Mouse (Mus musculus) megakaryocyte-erythroid progenitor cell, adult 5-6 weeks (primary cell): Measurements from ENCODE around the gene Taf3. TPM values are rescaled to one million over a fixed set of nuclear protein-coding genes. Genes with fewer than 3 reads are reported as not detected.

ENCODE experiments used
- ATAC-seq: replicated peaks from 2 replicates; pipeline ENCODE4 v1.8.0; 2016; ENCODE audit warnings: mild to moderate bottlenecking, inconsistent platforms; ENCODE audit not compliant: severe bottlenecking, poor library complexity, low FRiP score, low TSS enrichment
- total RNA-seq, 2 experiments: library from RNA; stranded (forward) in 1 of 2; stranded (reverse) in 1 of 2; fragments of 200-1000, 215-1000 nt in 1 of 2; fragments of >200 nt in 1 of 2; fragmentation: Nextera tagmentation in 1 of 2; gene quantifications; 2 replicates each; pipeline ENCODE4 v1.2.3; 2014 to 2017

Taf3 gene
- total RNA-seq, 2 experiments from 2014 or later, result 10.1 to 19.1 TPM

- ATAC-seq, result no peak
Measured at GRCm38 (mm10) chr2:10021296-10021695, 27.1 kb downstream of the Taf3 start.

- 0 out of 2 replicates have a peak, but pooled peaks have one; percentile 7 for ATAC-seq
Measured at GRCm38 (mm10) chr2:10014951-10015635, 33.3 kb downstream of the Taf3 start.

GRCm38 (mm10) chr2:10010263-10010909 is 38.0 kb downstream of the Taf3 start:
- 0 out of 2 replicates have a peak, but pooled peaks have one; percentile 56 for ATAC-seq

- ATAC-seq, result no peak
Measured at GRCm38 (mm10) chr2:10009671-10010254, 38.6 kb downstream of the Taf3 start.

DNA sequence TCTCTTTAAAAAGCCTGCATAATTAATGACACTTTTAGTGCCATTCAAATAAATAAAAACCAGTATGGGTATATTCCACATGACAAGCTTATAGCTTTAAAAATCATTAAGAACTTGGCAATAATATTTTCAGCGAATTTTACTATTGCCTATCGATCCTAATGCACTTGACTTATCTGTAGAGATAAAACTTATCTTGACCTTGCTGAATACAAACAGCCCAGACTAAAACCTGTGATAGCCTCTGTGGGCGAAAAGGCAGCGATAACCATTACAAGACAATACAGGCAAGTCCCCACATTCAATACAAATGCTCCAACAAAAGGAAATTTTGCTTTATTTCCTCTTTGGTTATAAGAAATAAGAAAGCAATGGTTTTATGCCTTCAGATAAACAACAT is 39.8 kb downstream of the Taf3 start:
- ATAC-seq, result no peak; the same call in 1 of the 2 replicates

DNA sequence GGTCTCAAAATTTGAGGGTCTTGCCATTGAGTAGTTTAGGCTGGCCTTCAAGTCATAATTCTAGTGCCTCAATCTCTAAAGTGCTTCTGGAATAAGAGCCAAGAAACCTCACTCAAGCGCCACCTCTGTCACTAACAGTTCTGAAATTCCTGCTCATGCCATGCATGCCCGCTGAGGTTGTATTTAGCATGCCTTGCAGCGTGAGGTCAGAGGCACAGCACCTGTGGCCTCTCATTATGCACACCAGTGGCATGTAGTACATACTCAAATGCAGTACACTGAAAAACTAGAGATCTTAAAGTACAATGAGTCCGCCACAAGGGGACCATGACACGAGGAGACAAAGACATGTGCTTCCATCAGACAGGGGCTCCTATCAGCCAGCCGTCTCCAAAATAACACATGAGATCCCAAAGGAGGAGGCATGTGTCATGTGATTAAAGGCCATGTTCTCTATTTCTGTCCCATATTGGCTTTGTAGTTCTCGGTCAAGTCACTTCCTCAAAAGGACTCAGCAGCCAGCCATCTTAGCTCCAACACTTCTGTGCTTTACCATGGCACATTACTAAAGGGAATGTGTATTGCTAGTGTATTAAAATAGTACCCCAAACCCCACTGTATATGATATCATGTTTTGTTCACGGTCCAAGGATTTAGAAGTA is 43.3 kb downstream of the Taf3 start:
- no peak for ATAC-seq

- ATAC-seq, result no peak
Measured at GRCm38 (mm10) chr2:10003358-10003757, 45.0 kb downstream of the Taf3 start.

DNA sequence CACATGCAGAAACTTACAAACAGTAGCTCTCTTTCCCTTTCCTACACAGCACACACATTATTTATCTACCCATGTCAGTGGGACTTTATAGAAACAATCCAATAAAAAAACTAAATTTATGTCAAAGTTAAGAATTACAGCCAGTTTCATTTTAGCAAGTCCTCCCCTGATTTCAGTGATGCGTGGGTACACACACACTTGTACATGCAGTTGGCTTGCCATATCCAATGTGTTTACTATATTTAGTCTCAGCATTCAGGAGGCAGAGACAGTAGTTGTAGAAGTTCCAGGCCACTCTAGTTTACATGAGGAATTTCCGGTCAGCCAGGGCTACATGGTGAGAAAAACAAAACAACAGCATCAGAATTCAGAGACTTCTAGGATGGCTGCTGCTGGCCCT is 46.8 kb downstream of the Taf3 start:
- no peak for ATAC-seq

DNA sequence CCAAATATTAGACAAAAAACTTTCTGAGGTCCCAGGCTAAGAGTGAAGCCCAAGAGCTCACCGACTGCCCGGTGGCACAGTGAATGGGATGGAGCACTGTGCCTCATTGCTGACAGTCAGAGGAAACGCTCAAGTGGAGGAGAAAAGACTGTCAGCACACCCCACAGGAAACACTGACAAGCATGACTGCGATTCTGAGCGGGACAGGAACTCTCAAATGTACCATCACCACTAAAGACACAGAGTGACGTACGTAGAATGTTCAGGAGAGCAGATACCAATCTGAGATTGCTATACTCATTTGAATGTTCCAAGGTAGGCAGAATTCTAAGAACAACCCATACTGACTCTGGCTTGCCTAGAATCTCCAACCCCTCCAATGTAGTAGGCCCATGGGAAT is 50.9 kb downstream of the Taf3 start:
- ATAC-seq, result no peak

DNA sequence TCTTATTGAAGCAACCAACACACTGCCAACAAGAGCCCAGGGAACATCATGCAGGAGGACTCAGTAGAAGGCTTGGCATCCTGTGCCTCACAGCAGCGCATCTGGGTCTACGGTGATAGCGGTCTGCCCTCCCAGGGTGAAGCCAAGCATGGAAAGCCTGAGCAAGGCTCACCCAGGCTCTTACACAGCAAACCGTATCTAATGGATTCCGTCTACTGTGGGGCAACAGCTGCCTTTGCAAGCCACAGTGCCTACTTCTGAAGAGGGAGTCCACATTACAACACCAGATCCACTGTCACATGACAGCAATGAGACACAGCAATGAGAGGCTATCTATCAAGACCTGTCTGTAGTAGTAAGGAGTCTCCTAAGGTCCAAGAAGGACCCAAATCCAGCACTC is 52.3 kb downstream of the Taf3 start:
- ATAC-seq, result no peak

GRCm38 (mm10) chr2:9990690-9991229 is 57.6 kb downstream of the Taf3 start:
- no peak for ATAC-seq

DNA sequence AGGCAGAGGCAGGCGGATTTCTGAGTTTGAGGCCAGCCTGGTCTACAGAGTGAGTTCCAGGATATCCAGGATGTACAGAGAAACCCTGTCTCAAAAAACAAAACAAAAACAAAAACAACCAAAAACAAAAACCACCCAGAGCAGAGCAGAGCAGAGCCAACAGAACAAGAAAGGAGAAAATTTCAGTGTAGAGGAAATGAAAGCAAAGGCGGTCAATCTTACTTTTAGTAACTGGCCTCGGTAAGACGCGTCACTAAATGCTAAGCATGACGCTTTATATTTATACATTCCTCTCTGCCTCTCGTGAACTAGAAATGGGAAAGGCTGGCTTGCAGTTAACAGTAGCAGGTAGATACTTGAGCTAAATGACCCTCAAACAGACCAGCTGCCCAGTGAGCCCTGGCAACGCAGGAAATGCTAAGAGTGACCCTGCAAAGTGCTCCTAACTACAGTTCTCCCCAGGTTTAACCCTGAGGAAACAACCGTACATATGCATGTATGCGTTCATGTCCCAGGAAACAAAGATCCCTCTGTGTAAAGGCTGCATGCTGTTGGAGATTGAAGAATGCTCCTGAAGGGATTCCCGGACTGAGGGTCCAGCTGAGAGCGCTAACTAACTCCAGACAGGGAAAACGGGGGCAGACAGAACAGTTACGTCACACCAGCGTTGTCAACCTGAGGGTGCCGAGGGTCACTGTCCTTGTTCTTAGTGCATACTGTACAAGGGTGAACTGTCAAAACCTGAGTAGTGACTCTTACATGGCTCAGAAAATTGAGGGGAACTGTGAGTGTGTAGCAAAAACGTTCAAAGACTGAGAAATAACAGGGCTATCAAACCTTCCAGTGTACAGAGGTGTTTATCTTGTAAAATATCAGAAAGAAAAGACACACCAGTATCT is 58.5 kb downstream of the Taf3 start:
- ATAC-seq, result 0 out of 2 replicates have a peak, but pooled peaks have one; percentile 26

DNA sequence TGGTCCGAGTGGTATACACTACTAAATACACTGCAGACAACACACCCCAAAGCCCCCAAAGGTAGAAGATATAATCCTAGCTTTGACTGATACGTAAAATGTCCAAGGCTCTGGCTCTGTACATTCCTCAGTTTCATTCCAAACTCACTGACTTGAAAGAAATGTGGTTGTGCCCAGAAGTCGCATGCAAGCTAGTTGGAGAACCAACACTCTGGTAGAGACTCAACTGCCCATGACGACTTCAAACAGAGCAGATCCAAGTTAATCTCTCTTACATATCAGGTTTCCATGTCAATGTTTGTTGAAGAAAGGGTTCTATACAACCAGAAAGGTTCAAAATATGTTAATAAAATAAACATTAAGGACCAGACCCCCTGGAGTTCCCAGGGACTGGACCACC is 60.1 kb downstream of the Taf3 start:
- ATAC-seq, result no peak

- no peak; the same call in 1 of the 2 replicates for ATAC-seq
Measured at GRCm38 (mm10) chr2:9985979-9986447, 62.4 kb downstream of the Taf3 start.

DNA sequence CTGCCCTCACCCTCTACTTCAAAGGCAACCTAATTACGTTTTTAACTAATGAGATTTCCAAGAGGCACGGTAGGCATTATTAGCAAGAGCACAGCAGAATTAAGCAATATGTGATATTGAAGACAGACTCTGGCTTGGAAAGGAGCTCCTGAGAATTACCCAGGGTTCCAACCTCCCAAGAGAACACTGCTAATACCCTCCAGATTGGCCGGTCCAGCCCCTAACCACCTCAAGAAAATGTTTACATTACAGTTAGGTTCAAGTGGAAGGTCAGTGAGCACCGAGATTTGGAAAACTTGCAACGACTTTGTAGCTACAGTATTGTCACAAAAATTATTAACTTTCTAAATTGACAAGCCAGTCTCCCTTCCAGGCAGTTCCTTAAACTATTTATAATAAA is 66.0 kb downstream of the Taf3 start:
- no peak for ATAC-seq

DNA sequence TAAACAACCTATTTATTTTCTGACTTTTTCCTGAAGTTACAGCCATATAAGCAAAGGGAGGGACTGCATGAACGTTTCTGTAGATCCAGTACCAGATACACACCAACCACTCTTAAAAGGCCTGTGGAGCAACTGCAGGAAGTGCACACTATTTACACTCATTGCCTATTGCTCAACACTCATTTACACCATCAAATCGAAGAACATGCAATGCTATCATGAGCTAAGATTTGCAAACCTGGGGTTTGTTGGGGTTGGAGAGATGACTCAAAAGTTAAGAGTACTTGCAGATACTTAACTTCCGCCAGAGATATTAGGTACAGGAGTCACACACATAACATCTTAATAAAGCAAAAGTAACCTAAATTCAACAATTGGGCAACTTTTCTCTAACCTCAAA is 76.5 kb downstream of the Taf3 start:
- no peak for ATAC-seq

DNA sequence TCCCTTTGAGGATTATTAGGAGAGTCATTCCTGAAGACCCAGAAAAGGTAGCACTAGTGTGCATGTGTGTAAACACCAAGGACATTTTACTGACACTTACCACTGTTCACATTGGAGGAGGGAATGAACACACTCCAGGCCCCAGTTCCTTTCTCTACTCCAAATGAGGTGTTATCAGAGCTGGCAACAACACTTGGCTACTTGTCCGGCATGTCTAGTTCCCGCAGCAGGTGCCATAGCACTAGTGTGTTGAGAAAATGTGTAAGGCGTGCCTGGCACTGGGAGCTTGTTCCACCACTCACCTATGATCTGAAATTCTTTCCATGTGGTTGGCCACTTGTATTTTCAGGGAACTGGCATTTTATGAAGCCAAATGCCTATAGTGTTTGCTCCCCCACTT is 77.8 kb downstream of the Taf3 start:
- no peak for ATAC-seq

DNA sequence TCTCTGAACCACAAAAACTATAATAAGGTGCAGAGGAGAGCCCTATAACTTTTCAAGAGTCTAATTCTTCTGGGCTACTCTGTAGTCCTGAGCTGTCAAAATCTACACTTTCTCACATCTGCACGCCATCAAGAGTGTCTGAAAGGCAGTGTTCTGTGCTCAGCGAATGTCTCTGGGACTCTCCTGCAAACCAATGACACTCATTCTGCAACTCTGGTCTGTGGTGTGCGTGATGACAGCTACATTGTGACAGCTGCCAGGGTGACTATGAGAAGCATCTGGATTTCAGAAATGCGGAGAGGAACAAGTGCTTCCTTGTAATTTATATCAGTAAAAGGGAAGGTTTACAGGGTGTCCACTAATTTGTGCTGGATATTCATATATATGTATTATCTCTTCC is 78.2 kb downstream of the Taf3 start:
- no peak for ATAC-seq

GRCm38 (mm10) chr2:9969734-9970133 is 78.7 kb downstream of the Taf3 start:
- ATAC-seq, result no peak
